Mouse (Mus musculus): ENCODE results near the gene Slc5a6. TPM values are rescaled to one million over a fixed set of nuclear protein-coding genes. Genes with fewer than 3 reads are reported as not detected.
"Not testable (repeated sequence)": the region's sequence is repeated elsewhere in the genome, so short reads cannot be mapped to it uniquely, and the experiment has no call there.

The Slc5a6 gene
- polyA plus RNA-seq, 1 experiment from 2014 or later = 10.6 TPM

GRCm38 (mm10) chr5:31050427-31050826 is 1.7 kb upstream of the Slc5a6 start:
- Histone ChIP-seq H3K4me1 (peaks cover 25% of the 10 kb centered on the region), H3K36me3 (peaks cover 12% of the 10 kb centered on the region), H3K27me3 (ENCODE audit: low read depth, poor library complexity, severe bottlenecking) (peaks cover 4% of the 10 kb centered on the region; the same call in 1 of the 2 replicates), H3K27ac (replicated peaks) (no peak overlapping the region), H3K4me3 (no peak overlapping the region), H3K9me3 (replicated peaks) (no peaks in the 10 kb centered on the region)
- DNase-seq (ENCODE audit: low spot score) = no peak

- peak within 1 kb of the TSS; percentile 76 for H3K4me3 ChIP-seq
- peaks cover 4% of the 10 kb centered on the region; the same call in 1 of the 2 replicates for H3K27me3 ChIP-seq (ENCODE audit: low read depth, poor library complexity, severe bottlenecking)
- DNase-seq (ENCODE audit: low spot score) = peak; percentile 99
- peaks cover 22% of the 10 kb centered on the region for H3K36me3 ChIP-seq
- no peaks in the 10 kb centered on the region for H3K9me3 ChIP-seq (replicated peaks)
- WGBS = under 1% methylated on average over 73 of the region's 73 CpGs
- H3K4me1 ChIP-seq = peaks cover 8% of the 10 kb centered on the region
- peak within 1 kb of the TSS; percentile 91 for H3K27ac ChIP-seq (replicated peaks)
Measured at GRCm38 (mm10) chr5:31047848-31048762, 619 bp downstream of the Slc5a6 start, which contains the start of gene Atraid. Atraid (plus strand) TSS chr5:31048312.

DNA sequence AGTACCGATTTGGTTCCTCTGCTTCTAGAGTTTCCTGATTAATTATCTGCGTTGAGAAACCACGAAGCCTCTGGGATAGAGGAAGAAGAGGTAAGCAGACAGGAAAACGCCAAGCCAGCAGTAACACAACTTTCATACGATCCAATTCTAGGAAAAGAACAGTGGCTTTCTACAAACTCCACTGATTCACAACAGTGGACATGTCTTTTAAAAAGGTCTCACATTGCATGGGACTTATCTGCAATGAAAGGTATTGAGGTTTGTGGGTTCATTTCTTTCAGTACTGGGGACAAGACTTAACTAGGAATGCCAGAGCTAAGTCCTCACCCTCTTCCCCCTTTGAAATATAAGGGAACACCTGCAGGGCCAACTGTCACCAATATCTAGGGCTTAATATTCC is 1.6 kb downstream of the Slc5a6 start:
- no peaks in the 10 kb centered on the region for H3K9me3 ChIP-seq (replicated peaks)
- H3K4me3 ChIP-seq = peak overlapping the region; percentile 76
- peaks cover 8% of the 10 kb centered on the region for H3K4me1 ChIP-seq
- WGBS = 85% methylated on average over 5 of the region's 5 CpGs
- peaks cover 24% of the 10 kb centered on the region for H3K36me3 ChIP-seq
- no peak for DNase-seq (ENCODE audit: low spot score)
- 0 out of 2 replicates have a peak overlapping the region, but pooled peaks have one; percentile 91 for H3K27ac ChIP-seq (replicated peaks)
- peaks cover 4% of the 10 kb centered on the region; the same call in 1 of the 2 replicates for H3K27me3 ChIP-seq (ENCODE audit: low read depth, poor library complexity, severe bottlenecking)

- no peak for DNase-seq (ENCODE audit: low spot score)
- H3K27me3 ChIP-seq (ENCODE audit: low read depth, poor library complexity, severe bottlenecking) = peaks cover 4% of the 10 kb centered on the region; the same call in 1 of the 2 replicates
- H3K4me1 ChIP-seq = peaks cover 8% of the 10 kb centered on the region
- WGBS = 96% methylated on average over 6 of the region's 6 CpGs
- H3K27ac ChIP-seq (replicated peaks) = no peak overlapping the region
- H3K36me3 ChIP-seq = peaks cover 28% of the 10 kb centered on the region
- H3K4me3 ChIP-seq = no peak overlapping the region
- H3K9me3 ChIP-seq (replicated peaks) = no peaks in the 10 kb centered on the region
Measured at GRCm38 (mm10) chr5:31046416-31046815, 2.3 kb downstream of the Slc5a6 start.

DNA sequence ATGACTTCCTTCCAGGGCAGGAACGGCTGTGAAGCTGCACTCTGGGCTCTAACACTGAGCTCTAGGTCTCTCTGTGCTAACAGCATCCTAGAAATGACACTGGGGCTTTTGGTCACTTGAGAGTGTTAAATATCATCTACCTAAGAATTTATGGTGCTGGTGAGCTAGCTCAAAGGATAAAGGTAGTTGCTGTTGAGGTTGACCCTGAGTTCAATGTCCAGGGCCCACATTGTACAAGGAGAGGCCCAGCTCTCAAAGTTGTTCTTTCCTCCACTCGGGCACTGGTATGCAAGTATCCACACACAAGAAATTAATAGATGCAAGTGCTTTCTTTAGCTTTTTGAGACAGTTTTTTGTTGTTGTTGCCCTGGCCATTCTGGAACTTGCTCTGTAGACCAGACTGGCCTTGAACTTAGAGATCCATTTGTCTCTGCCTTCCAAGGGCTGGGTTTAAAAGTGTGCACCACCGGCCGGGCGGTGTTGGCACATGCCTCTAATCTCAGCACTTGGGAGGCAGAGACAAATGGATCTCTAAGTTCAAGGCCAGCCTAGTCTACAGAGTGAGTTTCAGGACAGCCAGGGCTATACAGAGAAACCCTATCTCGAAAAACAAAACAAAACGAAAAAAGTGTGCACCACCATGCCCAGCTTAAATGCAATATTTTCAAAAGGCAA is 10.4 kb downstream of the Slc5a6 start:
- no peak for DNase-seq (ENCODE audit: low spot score)
- H3K4me3 ChIP-seq = no peak overlapping the region
- no peaks in the 10 kb centered on the region for H3K9me3 ChIP-seq (replicated peaks)
- H3K27ac ChIP-seq (replicated peaks) = no peak overlapping the region
- 92% methylated on average over 7 of the region's 7 CpGs for WGBS
- no peaks in the 10 kb centered on the region for H3K27me3 ChIP-seq (ENCODE audit: low read depth, poor library complexity, severe bottlenecking)
- H3K4me1 ChIP-seq = no peaks in the 10 kb centered on the region
- H3K36me3 ChIP-seq = peaks cover 59% of the 10 kb centered on the region

DNA sequence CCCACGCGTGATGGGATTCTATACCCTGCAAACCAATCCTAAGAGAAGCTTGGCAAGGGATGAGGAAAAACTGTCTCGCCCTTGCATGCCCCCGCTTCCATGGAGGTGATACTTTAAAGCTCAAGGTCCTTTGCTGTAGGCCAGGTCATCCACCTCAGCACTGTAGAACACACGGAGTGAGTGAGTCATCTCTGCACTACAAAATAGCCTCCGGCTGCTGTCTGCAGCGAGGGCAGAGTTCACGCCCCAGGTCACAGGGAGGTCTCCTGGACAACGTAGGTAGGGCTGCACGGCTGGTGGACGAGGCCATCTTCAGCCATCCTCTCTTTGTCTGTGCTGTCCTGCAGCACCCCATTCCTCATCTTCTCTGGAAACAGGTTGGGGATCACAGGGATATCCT is 12.2 kb downstream of the Slc5a6 start:
- H3K4me3 ChIP-seq; DNase-seq (ENCODE audit: low spot score); H3K4me1 ChIP-seq; H3K9me3 ChIP-seq (replicated peaks); H3K27ac ChIP-seq (replicated peaks); H3K27me3 ChIP-seq (ENCODE audit: low read depth, poor library complexity, severe bottlenecking): not testable (repeated sequence)
- peaks cover 42% of the 10 kb centered on the region for H3K36me3 ChIP-seq
- 91% methylated on average over 11 of the region's 11 CpGs for WGBS

- DNase-seq (ENCODE audit: low spot score) = no peak
- 91% methylated on average over 6 of the region's 6 CpGs for WGBS
- H3K9me3 ChIP-seq (replicated peaks) = no peaks in the 10 kb centered on the region
- H3K4me1 ChIP-seq = no peaks in the 10 kb centered on the region
- peaks cover 25% of the 10 kb centered on the region for H3K36me3 ChIP-seq
- H3K27ac ChIP-seq (replicated peaks) = no peak overlapping the region
- H3K4me3 ChIP-seq = no peak overlapping the region
- H3K27me3 ChIP-seq (ENCODE audit: low read depth, poor library complexity, severe bottlenecking) = no peaks in the 10 kb centered on the region
Measured at GRCm38 (mm10) chr5:31034669-31035068, 14.1 kb downstream of the Slc5a6 start.

GRCm38 (mm10) chr5:31031508-31031907 is 17.2 kb downstream of the Slc5a6 start:
- no peak for DNase-seq (ENCODE audit: low spot score)
- H3K9me3 ChIP-seq (replicated peaks) = no peaks in the 10 kb centered on the region
- H3K4me3 ChIP-seq = no peak overlapping the region
- H3K27me3 ChIP-seq (ENCODE audit: low read depth, poor library complexity, severe bottlenecking) = no peaks in the 10 kb centered on the region
- no peaks in the 10 kb centered on the region for H3K4me1 ChIP-seq
- 90% methylated on average over 8 of the region's 8 CpGs for WGBS
- H3K27ac ChIP-seq (replicated peaks) = no peak overlapping the region
- peaks cover 1% of the 10 kb centered on the region; the same call in 1 of the 2 replicates for H3K36me3 ChIP-seq

GRCm38 (mm10) chr5:31030926-31031325 is 17.8 kb downstream of the Slc5a6 start:
- H3K4me1 ChIP-seq = no peaks in the 10 kb centered on the region
- no peaks in the 10 kb centered on the region for H3K9me3 ChIP-seq (replicated peaks)
- no peak for DNase-seq (ENCODE audit: low spot score)
- no peak overlapping the region for H3K27ac ChIP-seq (replicated peaks)
- H3K27me3 ChIP-seq (ENCODE audit: low read depth, poor library complexity, severe bottlenecking) = no peaks in the 10 kb centered on the region
- no peak overlapping the region for H3K4me3 ChIP-seq
- H3K36me3 ChIP-seq = no peaks in the 10 kb centered on the region
- 92% methylated on average over 4 of the region's 4 CpGs for WGBS

- DNase-seq (ENCODE audit: low spot score) = no peak
- H3K27ac ChIP-seq (replicated peaks) = no peak overlapping the region
- H3K27me3 ChIP-seq (ENCODE audit: low read depth, poor library complexity, severe bottlenecking) = no peaks in the 10 kb centered on the region
- H3K4me3 ChIP-seq = no peak overlapping the region
- H3K36me3 ChIP-seq = no peaks in the 10 kb centered on the region
- peaks cover 19% of the 10 kb centered on the region for H3K4me1 ChIP-seq
- no peaks in the 10 kb centered on the region for H3K9me3 ChIP-seq (replicated peaks)
Measured at GRCm38 (mm10) chr5:31024641-31025040, 24.1 kb downstream of the Slc5a6 start.

DNA sequence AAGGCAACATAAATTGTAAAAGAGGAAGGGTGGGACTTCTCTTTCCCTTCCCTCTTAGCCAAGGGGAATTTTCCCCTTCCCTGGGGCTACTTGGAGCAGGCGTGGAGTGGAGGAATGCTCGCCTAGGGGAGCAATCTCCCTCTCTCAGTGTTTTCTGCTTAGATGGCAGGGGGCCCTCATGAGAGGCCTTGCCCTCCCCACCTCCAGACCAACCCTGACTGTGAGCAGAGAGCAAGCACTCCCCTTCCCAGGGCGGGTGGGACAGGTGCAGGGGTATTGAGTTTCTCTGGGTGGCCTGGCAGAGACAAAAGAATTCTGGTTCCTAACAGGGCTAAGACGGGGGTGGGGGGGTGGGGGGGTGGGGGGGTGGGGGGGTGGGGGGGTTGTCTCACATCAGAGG is 25.5 kb downstream of the Slc5a6 start:
- peak overlapping the region; percentile 73; the same call in 1 of the 2 replicates for H3K27ac ChIP-seq (replicated peaks)
- no peak overlapping the region for H3K4me3 ChIP-seq
- H3K27me3 ChIP-seq (ENCODE audit: low read depth, poor library complexity, severe bottlenecking) = no peaks in the 10 kb centered on the region
- H3K4me1 ChIP-seq = peaks cover 19% of the 10 kb centered on the region
- H3K36me3 ChIP-seq = no peaks in the 10 kb centered on the region
- no peaks in the 10 kb centered on the region for H3K9me3 ChIP-seq (replicated peaks)
- WGBS = 10% methylated on average over 3 of the region's 4 CpGs
- DNase-seq (ENCODE audit: low spot score) = peak; percentile 22

DNA sequence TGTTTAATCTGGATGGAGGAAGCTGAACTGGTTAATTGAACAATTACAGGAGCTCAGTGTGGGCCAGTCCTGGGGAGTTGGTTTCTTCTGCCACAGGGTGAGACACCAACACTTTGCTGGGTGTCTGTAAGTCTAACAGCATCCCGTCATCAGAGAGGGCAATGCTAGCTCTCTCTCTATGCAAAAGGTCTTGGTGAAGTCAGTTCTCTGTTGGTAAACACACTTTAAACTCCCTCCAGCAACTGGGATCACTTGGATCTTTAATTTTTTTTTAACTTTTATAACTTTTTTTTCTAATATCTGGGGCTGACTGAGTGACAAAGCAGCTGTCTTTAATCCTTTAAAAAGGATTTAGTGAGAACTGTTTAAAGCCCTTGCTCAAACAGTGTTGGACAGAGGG is 26.0 kb downstream of the Slc5a6 start:
- DNase-seq (ENCODE audit: low spot score) = no peak
- 29% methylated on average over 1 of the region's 1 CpGs for WGBS
- Histone ChIP-seq H3K27ac (replicated peaks) (peak overlapping the region; percentile 57), H3K27me3 (ENCODE audit: low read depth, poor library complexity, severe bottlenecking) (no peaks in the 10 kb centered on the region), H3K36me3 (no peaks in the 10 kb centered on the region), H3K4me3 (no peak overlapping the region), H3K9me3 (replicated peaks) (no peaks in the 10 kb centered on the region), H3K4me1 (peaks cover 19% of the 10 kb centered on the region)

- H3K4me1 ChIP-seq = peaks cover 19% of the 10 kb centered on the region
- H3K36me3 ChIP-seq; H3K27ac ChIP-seq (replicated peaks); H3K4me3 ChIP-seq; H3K9me3 ChIP-seq (replicated peaks); H3K27me3 ChIP-seq (ENCODE audit: low read depth, poor library complexity, severe bottlenecking); DNase-seq (ENCODE audit: low spot score): not testable (repeated sequence)
- 76% methylated on average over 5 of the region's 5 CpGs for WGBS
Measured at GRCm38 (mm10) chr5:31021790-31022189, 26.9 kb downstream of the Slc5a6 start.
